Mouse (Mus musculus) midbrain, embryonic 11.5 days (tissue): ENCODE results near the gene Akap6. TPM values are rescaled to one million over a fixed set of nuclear protein-coding genes. Genes with fewer than 3 reads are reported as not detected.
A peak's percentile ranks its signal among the peaks of the same experiment; 100 is the strongest.

ENCODE experiments used
- ATAC-seq: fragments of 200-750 bp; cut with Nextera tagmentation; 2 replicates; pipeline ENCODE4 v1.8.0; 2017; ENCODE audit warnings: moderate TSS enrichment, moderate library complexity; ENCODE audit not compliant: low FRiP score
- DNase-seq: peaks from one replicate; pipeline ENCODE4 v3.0.0; 2015; ENCODE audit warnings: low spot score; ENCODE audit errors: missing footprints
- H3K27ac ChIP-seq: fragments of 300-500 bp; sonication (generic); 2 replicates; pipeline ENCODE4 v1.5.1; 2014; ENCODE audit warnings: low read depth, low read length
- H3K27me3 ChIP-seq: fragments of 300-500 bp; sonication (generic); 2 replicates; pipeline ENCODE4 v1.6.1; 2014; ENCODE audit warnings: mild to moderate bottlenecking, low read length, moderate library complexity, mixed read lengths; ENCODE audit not compliant: control insufficient read depth, insufficient read depth
- H3K36me3 ChIP-seq: fragments of 300-500 bp; sonication (generic); 2 replicates; pipeline ENCODE4 v1.6.1; 2014; ENCODE audit warnings: mild to moderate bottlenecking, low read length, moderate library complexity, mixed read lengths; ENCODE audit not compliant: control insufficient read depth, insufficient read depth
- H3K4me1 ChIP-seq: fragments of 300-500 bp; sonication (generic); 2 replicates; pipeline ENCODE4 v1.6.1; 2014; ENCODE audit warnings: low read length; ENCODE audit not compliant: control insufficient read depth, insufficient read depth
- H3K4me2 ChIP-seq: fragments of 300-500 bp; sonication (generic); 2 replicates; pipeline ENCODE4 v1.6.1; 2014; ENCODE audit warnings: mild to moderate bottlenecking, moderate library complexity
- H3K4me3 ChIP-seq: fragments of 300-500 bp; sonication (generic); 2 replicates; pipeline ENCODE4 v1.5.1; 2014; ENCODE audit warnings: low read depth, low read length
- H3K9ac ChIP-seq: fragments of 300-500 bp; sonication (generic); 2 replicates; pipeline ENCODE4 v1.6.1; 2014; ENCODE audit warnings: low read length
- H3K9me3 ChIP-seq: fragments of 300-500 bp; sonication (generic); 2 replicates; pipeline ENCODE4 v1.6.1; 2016; ENCODE audit warnings: low read length; ENCODE audit not compliant: control insufficient read depth
- WGBS: fragments of 180-500 bp; shearing (Covaris S2); extraction: QIAGEN DNeasy Blood & Tissue Kit; methylation state at CpG from one replicate; pipeline ENCODE4 v1.1.7; 2014; 5-methylcytosine and 5-hydroxymethylcytosine counted together
- polyA plus RNA-seq: library from polyadenylated mRNA; unstranded; fragments of >200 nt; fragmentation: Nextera tagmentation; extraction: Ambion mirVana; gene quantifications from 2 replicates; pipeline ENCODE4 v1.2.1, GENCODE M21; 2014

Akap6 gene
- polyA plus RNA-seq, 1 experiment from 2014 or later: 16.5 TPM

DNA sequence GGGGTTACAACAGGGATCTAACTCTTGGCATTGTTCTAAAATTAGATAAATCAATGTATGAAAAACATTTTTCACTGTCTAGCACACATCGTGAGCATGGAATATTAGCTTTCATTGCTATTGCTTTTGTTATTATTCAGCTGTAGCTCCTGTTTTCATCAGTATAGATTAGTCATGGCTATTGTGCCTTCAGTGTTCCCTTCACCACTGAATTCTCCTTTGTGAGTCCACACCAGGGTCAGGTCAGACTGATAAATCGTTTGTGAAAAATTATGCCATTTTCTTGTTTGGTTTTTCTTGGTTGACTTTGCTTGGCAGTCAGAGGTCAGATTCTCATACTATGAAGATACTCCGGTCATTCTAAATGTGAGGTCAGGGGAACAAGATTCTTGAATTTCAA lies 70.4 kb downstream of the Akap6 start:
- H3K4me1 ChIP-seq: peaks cover 35% of the 10 kb centered on the region

GRCm38 (mm10) chr12:52771931-52772330 lies 72.7 kb downstream of the Akap6 start:
- DNase-seq (no peak), ATAC-seq (no peak)
- H3K4me3 ChIP-seq: no peak overlapping the region
- 64% methylated on average over 7 of the region's 7 CpGs for WGBS
- no peak overlapping the region for H3K27ac ChIP-seq
- no peaks in the 10 kb centered on the region for H3K27me3 ChIP-seq
- no peak overlapping the region for H3K9ac ChIP-seq
- peaks cover 39% of the 10 kb centered on the region for H3K4me1 ChIP-seq
- no peak overlapping the region for H3K4me2 ChIP-seq
- no peaks in the 10 kb centered on the region for H3K36me3 ChIP-seq
- H3K9me3 ChIP-seq: no peaks in the 10 kb centered on the region

More for the DNA sequence above, 70.4 kb downstream of the Akap6 start:
- no peaks in the 10 kb centered on the region for H3K36me3 ChIP-seq
- ATAC-seq (no peak), DNase-seq (no peak)
- 31% methylated on average over 3 of the region's 3 CpGs for WGBS
- no peak overlapping the region for H3K9ac ChIP-seq
- no peak overlapping the region for H3K4me3 ChIP-seq
- no peaks in the 10 kb centered on the region for H3K27me3 ChIP-seq
- no peak overlapping the region for H3K27ac ChIP-seq
- H3K9me3 ChIP-seq: no peaks in the 10 kb centered on the region
- no peak overlapping the region; the same call in 1 of the 2 replicates for H3K4me2 ChIP-seq

DNA sequence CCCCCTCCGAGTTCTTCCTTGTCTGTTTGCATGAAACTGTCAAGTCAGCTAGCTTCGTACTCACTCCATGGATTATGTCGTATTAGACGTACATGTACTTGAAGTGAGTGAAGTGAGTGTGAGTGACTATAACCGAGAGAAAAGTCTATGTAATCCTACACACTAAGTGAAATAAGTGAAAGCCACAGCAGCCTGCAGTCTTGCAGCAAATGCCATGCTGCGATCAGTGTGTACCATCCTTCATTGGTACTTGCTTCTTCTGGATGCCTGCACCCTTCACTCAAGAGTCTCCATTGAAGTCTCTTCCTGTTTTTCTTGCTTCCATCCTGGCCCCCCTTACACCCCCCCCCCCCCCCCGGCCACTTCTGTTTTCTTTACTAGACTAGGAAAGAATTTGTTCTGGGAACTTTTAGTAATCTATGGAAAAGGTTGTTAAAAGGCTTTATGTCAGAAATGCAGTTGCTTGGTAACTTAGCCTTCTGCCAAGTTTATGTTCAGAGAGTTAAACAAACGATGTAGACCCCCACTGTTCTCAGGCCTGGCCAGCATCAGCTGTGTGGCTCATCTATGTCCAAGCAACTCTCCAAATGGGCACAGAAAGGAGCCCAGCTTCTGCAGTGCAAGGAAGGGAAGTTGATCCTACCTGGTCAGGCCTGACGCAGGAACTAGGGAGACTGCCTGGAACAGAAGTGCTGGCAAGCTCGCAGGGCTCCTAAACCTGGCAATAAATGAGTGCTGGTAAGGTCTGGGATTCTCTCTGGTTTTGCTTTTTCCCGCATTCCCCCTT lies 73.5 kb downstream of the Akap6 start:
- no peaks in the 10 kb centered on the region for H3K27me3 ChIP-seq
- H3K4me3 ChIP-seq: no peak overlapping the region
- H3K4me1 ChIP-seq: peaks cover 39% of the 10 kb centered on the region
- DNase-seq: no peak
- no peak overlapping the region for H3K9ac ChIP-seq
- no peak for ATAC-seq
- 44% methylated on average over 10 of the region's 11 CpGs for WGBS
- no peaks in the 10 kb centered on the region for H3K36me3 ChIP-seq
- H3K27ac ChIP-seq: no peak overlapping the region
- H3K4me2 ChIP-seq: no peak overlapping the region
- H3K9me3 ChIP-seq: no peaks in the 10 kb centered on the region

- H3K9me3 ChIP-seq: no peaks in the 10 kb centered on the region
- H3K27ac ChIP-seq: no peak overlapping the region
- WGBS: 68% methylated on average over 3 of the region's 3 CpGs
- no peak overlapping the region for H3K9ac ChIP-seq
- no peaks in the 10 kb centered on the region for H3K36me3 ChIP-seq
- no peak overlapping the region for H3K4me2 ChIP-seq
- H3K4me3 ChIP-seq: no peak overlapping the region
- DNase-seq: no peak
- H3K27me3 ChIP-seq: no peaks in the 10 kb centered on the region
- H3K4me1 ChIP-seq: peaks cover 39% of the 10 kb centered on the region
- no peak for ATAC-seq
Observed at GRCm38 (mm10) chr12:52773847-52774246, 74.7 kb downstream of the Akap6 start.

DNA sequence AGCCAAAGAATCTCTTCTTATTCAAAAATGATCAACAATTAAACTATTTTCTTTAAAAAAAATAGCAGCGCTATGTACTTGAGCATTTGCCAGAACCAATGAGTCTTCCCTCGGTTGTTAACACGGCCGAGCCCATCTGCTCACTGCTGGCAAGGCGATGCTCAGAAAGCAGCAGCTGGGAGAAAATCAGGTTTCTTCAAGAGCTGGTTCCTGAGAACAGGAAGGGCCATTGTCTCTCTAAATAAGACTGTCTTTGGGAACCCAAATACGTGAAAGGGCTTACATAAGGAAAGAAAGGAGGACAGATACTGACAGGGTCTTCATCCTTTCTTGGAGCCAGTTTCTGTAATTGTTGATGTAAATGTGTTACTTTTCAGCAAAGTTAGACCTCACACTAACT lies 75.2 kb downstream of the Akap6 start:
- Histone ChIP-seq H3K4me3 (no peak overlapping the region), H3K9ac (0 out of 2 replicates have a peak overlapping the region, but pooled peaks have one; percentile 20), H3K27ac (peak overlapping the region; percentile 7; the same call in 1 of the 2 replicates), H3K4me2 (no peak overlapping the region), H3K9me3 (no peaks in the 10 kb centered on the region), H3K36me3 (no peaks in the 10 kb centered on the region), H3K27me3 (no peaks in the 10 kb centered on the region), H3K4me1 (peaks cover 36% of the 10 kb centered on the region)
- no peak for ATAC-seq
- no peak for DNase-seq
- WGBS: 23% methylated on average over 6 of the region's 6 CpGs

- no peaks in the 10 kb centered on the region for H3K9me3 ChIP-seq
- no peaks in the 10 kb centered on the region for H3K36me3 ChIP-seq
- WGBS: 74% methylated on average over 5 of the region's 5 CpGs
- DNase-seq (no peak), ATAC-seq (no peak)
- no peak overlapping the region for H3K4me3 ChIP-seq
- H3K27me3 ChIP-seq: no peaks in the 10 kb centered on the region
- H3K4me2 ChIP-seq: no peak overlapping the region
- H3K4me1 ChIP-seq: peaks cover 6% of the 10 kb centered on the region; the same call in 1 of the 2 replicates
- H3K27ac ChIP-seq: no peak overlapping the region
- H3K9ac ChIP-seq: no peak overlapping the region
Observed at GRCm38 (mm10) chr12:52780216-52780615, 81.0 kb downstream of the Akap6 start.

- Histone ChIP-seq H3K36me3 (no peaks in the 10 kb centered on the region), H3K9me3 (no peaks in the 10 kb centered on the region), H3K27me3 (no peaks in the 10 kb centered on the region), H3K9ac (no peak overlapping the region), H3K4me1 (peaks cover 6% of the 10 kb centered on the region; the same call in 1 of the 2 replicates), H3K4me2 (no peak overlapping the region), H3K27ac (no peak overlapping the region), H3K4me3 (no peak overlapping the region)
- 76% methylated on average over 7 of the region's 7 CpGs for WGBS
- ATAC-seq (no peak), DNase-seq (no peak)
Observed at GRCm38 (mm10) chr12:52781066-52781465, 81.9 kb downstream of the Akap6 start.

DNA sequence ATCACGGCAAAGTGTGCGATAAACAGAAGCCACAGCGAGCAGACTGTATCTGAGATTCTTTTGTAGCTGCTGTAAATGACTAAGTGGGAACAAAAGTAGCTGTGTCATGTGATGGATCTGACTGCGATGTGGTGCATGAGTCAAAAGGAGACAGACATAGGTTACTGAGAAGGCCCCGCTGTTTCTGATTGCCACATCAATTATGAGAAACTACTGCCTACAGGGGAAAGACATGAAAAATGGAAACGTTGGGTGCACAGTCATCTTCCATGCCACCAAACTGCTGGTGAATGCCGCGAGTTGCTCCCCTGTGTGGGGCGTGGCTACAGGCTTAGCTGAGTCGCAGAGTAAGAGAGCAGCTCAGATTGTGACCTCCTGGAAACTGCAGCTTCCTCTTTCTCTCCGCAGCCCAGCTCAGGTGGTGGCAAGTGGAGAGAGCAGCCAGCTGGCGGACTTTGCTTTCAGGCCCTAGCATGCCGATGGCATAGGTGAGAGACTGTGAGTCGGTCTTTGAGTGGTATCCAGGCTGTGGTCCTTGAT lies 83.8 kb downstream of the Akap6 start:
- no peaks in the 10 kb centered on the region for H3K36me3 ChIP-seq
- no peaks in the 10 kb centered on the region for H3K27me3 ChIP-seq
- ATAC-seq: peak; percentile 52; the same call in 1 of the 2 replicates
- 0 out of 2 replicates have a peak overlapping the region, but pooled peaks have one; percentile 29 for H3K9ac ChIP-seq
- no peaks in the 10 kb centered on the region for H3K9me3 ChIP-seq
- H3K4me3 ChIP-seq: no peak overlapping the region
- 20% methylated on average over 14 of the region's 14 CpGs for WGBS
- H3K27ac ChIP-seq: no peak overlapping the region
- peak; percentile 89 for DNase-seq
- H3K4me1 ChIP-seq: peaks cover 6% of the 10 kb centered on the region; the same call in 1 of the 2 replicates
- H3K4me2 ChIP-seq: peak overlapping the region; percentile 27

DNA sequence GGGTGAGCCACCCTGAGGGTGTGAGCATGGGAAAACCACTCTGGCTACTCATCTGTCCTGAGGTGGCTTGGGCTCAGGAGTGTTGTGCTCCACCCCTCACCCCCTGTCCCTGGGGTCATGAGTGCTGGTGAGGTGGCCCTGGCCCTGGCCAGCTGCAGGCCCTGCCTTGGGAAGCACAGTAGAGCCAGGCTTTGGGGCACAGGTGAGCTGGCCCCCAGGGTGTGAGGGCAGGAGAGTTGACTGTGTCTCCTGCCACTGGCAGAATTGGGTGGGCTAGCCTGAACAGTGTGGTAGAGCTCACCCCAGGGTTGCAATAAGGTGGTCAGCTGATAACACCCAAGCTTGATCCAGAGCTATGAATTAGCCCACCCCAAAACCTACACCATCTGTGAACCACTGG lies 86.0 kb downstream of the Akap6 start:
- no peak for ATAC-seq
- no peak overlapping the region for H3K27ac ChIP-seq
- no peak overlapping the region for H3K9ac ChIP-seq
- no peak for DNase-seq
- H3K27me3 ChIP-seq: no peaks in the 10 kb centered on the region
- H3K4me2 ChIP-seq: no peak overlapping the region
- no peaks in the 10 kb centered on the region for H3K36me3 ChIP-seq
- H3K4me3 ChIP-seq: no peak overlapping the region
- no peaks in the 10 kb centered on the region for H3K9me3 ChIP-seq
- H3K4me1 ChIP-seq: peaks cover 13% of the 10 kb centered on the region
